ENCODE assay signal across 27 mouse cellular contexts in the genomic region with DNA sequence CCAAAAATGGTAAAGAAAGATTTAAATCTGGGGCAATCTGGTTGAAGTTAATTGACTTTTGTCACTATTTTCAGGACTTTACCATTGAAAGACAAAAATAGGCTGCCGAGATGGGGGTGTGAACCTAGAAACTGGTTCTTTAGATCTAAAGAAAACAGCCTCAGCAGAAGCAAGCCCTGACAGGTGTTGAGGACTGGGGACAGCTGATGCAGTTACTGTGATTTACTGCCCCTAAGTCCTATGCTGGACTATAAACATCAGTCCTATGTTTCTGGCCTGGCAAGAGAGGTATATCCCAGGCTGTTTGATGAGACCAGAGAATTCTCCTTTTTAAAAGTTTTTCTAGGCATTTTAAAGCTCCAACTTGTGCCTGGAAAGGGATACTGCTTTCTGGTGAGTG. TPM values are rescaled to one million over a fixed set of nuclear protein-coding genes. Genes with fewer than 3 reads are reported as not detected.
"Had no signal": no experiment of that assay in that cellular context is flagged by ENCODE, and none has a peak within 500 bp of the region (broad histone marks: within the 10 kb centered on the region; RNA-seq: fewer than 3 reads in every experiment).

No protein-coding gene starts in this region.

- H3K27me3 ChIP-seq: liver, embryonic 12.5 days; liver, embryonic 15.5 days; lung, embryonic 15.5 days; megakaryocyte, embryonic 14.5 days; neural tube, embryonic 12.5 days; neural tube, embryonic 15.5 days; stomach, embryonic 15.5 days had no signal

- H3K9me3 ChIP-seq: liver, embryonic 12.5 days; liver, embryonic 15.5 days; lung, embryonic 15.5 days; megakaryocyte, embryonic 14.5 days; neural tube, embryonic 12.5 days; neural tube, embryonic 15.5 days; stomach, embryonic 15.5 days had no signal

- H3K4me1 ChIP-seq: liver, embryonic 12.5 days; liver, embryonic 15.5 days; lung, embryonic 15.5 days; megakaryocyte, embryonic 14.5 days; neural tube, embryonic 12.5 days; neural tube, embryonic 15.5 days; stomach, embryonic 15.5 days had no signal

- H3K4me2 ChIP-seq: liver, embryonic 12.5 days; liver, embryonic 15.5 days; lung, embryonic 15.5 days; midbrain, embryonic 11.5 days; neural tube, embryonic 12.5 days; neural tube, embryonic 15.5 days; stomach, embryonic 15.5 days had no signal

- H3K9ac ChIP-seq: liver, embryonic 12.5 days; liver, embryonic 15.5 days; lung, embryonic 15.5 days; neural tube, embryonic 12.5 days; neural tube, embryonic 15.5 days; stomach, embryonic 15.5 days had no signal

- H3K27ac ChIP-seq: kidney, postnatal 0 days; layer of hippocampus, adult 2 months; liver, embryonic 12.5 days; liver, embryonic 15.5 days; lung, embryonic 15.5 days; neural tube, embryonic 12.5 days; neural tube, embryonic 15.5 days had no signal

- H3K4me3 ChIP-seq: layer of hippocampus, adult 2 months; liver, embryonic 12.5 days; liver, embryonic 15.5 days; lung, embryonic 15.5 days; megakaryocyte, embryonic 14.5 days; neural tube, embryonic 12.5 days; neural tube, embryonic 15.5 days; stomach, embryonic 15.5 days had no signal

- H3K36me3 ChIP-seq: neural tube, embryonic 12.5 days; stomach, embryonic 15.5 days had no signal

- ATAC-seq: liver, embryonic 12.5 days had no signal

- DNase-seq: kidney, adult 2 months; kidney, postnatal 25 days; layer of hippocampus, adult 9-11 months; liver; lung, adult 18-20 months; lung, postnatal 10 days; lung, postnatal 36 days; midbrain, embryonic 14.5 days; right cerebral cortex, adult 18-20 months; right cerebral cortex, postnatal 14 days; spleen, adult 18-20 months; thymus, postnatal 25 days had no signal

RNA-seq across cellular contexts. Expression of gene Nupl1, which starts 37.2 kb away (rescaled TPM):
- polyA plus RNA-seq: kidney, embryonic 14.5 days; kidney, postnatal 0 days; large intestine, adult 2 months; limb, embryonic 11.5 days; liver, embryonic 12.5 days; midbrain, embryonic 14.5 days; midbrain, postnatal 0 days; neural tube, embryonic 12.5 days; thymus, postnatal 0 days had no signal
